Mouse (Mus musculus): ENCODE results near the gene Rpl19. TPM values are rescaled to one million over a fixed set of nuclear protein-coding genes. Genes with fewer than 3 reads are reported as not detected.
A peak's percentile ranks its signal among the peaks of the same experiment; 100 is the strongest.

The Rpl19 gene
- total RNA-seq (2021) = 100 to 1,000 TPM; 539 to 575 TPM

DNA sequence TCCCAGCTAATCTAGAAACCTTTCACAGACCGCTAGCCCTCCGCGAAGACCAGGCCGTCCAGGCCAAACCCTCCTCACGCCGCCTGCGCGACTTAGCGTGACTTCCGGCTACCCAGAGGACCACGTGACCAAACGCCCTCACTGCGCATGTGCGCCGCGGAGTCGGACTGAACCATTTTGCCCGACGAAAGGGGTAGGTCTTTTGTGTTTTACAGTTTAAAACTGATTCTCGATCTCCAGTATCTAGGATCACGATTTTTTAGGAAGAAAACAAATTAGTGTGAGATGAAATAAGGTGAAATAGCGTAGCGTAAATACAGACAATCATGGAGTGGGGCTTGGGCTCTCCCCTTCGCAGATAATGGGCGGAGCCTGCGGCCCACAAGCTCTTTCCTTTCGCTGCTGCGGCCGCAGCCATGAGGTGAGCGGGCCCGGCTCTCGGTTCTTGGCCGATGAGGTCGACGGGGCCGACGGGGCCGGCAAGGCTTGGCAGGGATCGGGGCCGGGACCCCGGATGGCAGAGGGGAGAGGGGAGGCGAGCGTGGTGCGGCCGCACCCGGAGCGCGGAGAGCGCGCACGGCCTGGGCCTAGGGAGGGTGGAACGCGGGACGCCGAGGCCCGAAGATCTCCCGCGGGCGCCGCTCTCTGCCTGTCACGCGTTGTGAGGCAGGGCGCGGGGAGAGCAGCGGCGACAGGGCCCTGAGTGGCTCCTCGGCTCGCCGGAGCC lies at the start of gene Rpl19:
Rpl19 (plus strand) TSS at position 141 of the 727 bp plus-strand sequence.
- DNase-seq (ENCODE audit: low spot score) = peak; percentile 85
- intact Hi-C loops (cut with DNase I) = loop anchor here (5.0 kb wide), 1 partner anchor 121 kb away; no protein-coding TSS in a partner anchor

DNA sequence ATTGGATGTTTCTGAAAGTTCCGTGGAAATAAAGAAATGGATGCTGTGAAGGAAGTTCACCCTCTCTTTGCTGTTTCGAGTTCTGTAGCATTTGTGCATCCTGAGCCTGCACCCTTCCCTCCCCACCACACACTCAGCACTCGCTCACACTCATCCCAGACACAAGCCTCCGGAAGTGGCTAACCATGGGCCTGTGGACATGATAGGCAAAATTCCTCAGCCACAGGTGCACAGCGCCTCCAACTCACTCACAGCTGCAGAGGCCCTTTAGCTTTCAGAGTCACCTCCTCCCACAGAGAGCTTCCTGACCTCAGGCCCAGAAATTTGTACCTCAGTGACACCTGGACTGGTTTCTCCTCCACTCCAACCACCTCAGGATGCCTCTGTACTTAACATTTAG lies 48.7 kb upstream of the Rpl19 start:
- intact Hi-C loops (cut with DNase I) = no loop called here
- DNase-seq (ENCODE audit: low spot score) = no peak

DNA sequence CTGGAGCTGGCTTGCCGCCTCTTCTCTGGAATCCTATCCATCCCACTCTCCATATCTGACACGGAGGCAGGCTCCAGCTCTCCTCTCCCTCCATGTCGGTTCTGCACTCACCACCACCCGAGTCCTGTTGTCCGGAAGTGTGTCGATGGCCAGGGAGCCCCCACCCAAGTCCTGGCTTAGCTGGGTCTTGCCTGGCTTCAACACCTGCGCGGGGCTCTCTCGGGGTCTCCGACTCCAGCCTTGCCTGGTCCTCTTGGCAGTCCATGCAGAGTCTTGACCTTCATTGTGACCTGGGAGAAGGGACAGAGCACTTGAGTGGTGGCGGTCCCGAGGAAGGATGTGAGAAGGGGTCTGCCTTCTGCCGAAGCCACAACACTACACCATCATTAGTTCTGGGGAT lies 48.1 kb upstream of the Rpl19 start:
- intact Hi-C loops (cut with DNase I) = no loop called here
- no peak for DNase-seq (ENCODE audit: low spot score)

DNA sequence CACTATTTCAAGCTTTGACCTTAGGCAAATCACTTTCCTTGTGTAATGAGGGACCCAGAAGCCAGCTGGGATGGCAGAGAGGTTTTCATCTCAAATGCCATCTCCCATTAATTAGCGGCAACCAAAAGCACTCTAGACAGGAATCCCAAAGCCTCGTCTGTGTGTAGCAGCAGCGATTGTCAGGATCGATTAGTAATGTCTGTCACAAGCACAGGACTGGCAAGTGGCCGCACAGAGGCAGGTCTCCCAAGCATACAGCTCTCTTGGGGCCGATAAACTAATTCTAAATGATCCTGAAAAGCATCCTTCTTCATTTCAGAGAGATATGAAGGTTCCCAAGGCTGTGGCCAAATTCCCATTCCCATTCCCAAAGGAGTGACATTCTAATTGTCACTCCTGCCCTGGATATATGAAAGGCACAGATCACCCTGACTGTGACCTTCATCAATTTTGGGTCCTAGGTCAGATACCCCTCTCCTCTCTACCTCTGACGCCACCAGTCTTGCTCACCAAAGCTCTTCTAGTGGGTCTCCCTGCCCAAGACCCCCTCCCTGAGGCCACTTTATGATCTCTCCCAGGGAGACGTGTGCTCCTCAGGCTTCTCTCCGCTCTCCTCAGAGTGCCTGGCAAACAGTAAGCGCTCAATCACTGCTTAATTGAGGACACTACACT lies 46.5 kb upstream of the Rpl19 start:
- intact Hi-C loops (cut with DNase I) = no loop called here
- DNase-seq (ENCODE audit: low spot score) = no peak

DNA sequence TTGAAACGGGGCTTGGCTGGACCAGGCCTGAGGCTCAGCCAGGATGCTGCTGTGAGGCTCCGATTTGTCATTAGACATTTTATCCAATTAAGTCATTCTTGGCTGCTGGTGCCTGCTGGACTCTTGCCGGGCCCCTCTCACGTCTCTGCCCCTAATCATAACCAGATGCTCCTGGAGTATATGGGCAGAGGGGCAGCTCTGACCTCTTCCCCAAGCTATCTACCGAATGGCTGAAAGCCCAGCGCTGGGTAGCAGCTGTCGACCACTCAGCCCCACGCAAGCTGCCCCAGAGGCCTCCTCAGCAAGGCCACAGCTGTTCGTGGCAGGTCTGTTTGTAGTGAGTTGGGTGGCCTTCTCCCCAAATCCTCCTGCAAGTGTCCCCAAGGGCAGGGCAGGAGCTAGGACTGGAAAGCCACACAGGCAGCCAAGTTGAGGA lies 46.0 kb upstream of the Rpl19 start:
- intact Hi-C loops (cut with DNase I) = no loop called here
- DNase-seq (ENCODE audit: low spot score) = peak; percentile 78

DNA sequence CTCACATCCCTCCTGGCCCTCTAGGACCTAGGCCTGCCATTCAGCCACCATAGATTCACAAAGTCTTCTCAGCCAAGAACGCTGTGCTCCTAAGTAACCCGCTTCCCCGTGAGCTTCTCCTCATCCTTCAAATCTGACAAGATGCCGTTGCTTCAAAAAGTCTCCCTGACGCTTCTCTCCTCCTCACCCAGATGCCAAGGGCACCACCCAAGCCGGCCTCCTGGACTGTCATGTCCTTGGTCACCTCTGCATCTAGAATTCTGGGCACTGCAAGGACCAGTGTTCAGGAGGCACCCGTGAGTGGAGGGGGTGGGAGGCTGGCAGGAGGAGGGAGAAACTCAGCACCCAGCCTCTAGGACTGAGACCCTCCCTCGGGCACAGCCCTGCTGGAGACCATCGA lies 43.8 kb upstream of the Rpl19 start:
- no peak for DNase-seq (ENCODE audit: low spot score)
- intact Hi-C loops (cut with DNase I) = no loop called here

DNA sequence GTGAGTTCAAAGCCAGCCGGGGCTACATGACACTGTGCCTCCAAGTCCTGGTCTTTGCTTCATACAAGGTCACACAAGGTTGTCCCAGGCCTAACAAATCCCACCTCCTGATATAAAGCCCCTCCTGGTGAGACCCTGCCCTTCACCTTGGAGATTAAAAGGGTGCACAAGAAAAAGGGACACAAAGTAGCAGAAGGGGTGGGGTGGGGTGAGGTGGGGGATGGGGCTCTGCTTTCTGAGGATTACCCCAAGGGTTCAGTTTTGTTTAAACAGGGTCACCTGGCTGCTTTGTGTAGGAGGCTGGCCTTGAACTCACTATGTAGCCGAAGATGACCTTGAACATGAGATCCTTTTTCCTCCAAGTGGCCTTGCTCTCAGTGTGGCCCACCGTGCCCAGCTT lies 43.0 kb upstream of the Rpl19 start:
- DNase-seq (ENCODE audit: low spot score) = no peak
- intact Hi-C loops (cut with DNase I) = no loop called here

DNA sequence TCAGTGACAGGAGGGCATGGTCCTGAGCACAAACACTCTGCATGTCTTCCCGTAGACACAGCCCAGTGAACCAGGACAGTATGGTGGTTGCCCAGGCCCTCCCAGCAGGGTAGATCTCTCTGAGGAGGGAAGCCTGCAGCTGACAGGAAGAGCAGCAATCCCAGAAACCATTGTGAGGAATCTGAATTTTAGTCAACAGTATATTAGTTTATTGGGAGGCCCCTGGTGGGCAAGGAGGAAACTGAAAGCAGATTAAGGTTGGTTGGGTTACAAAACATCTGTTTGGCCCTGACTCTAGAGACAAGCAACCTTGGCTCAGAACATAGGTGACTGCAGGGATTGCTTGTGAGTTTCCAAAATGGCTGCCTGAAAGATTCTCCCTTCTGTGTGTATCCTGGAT lies 42.5 kb upstream of the Rpl19 start:
- intact Hi-C loops (cut with DNase I) = loop anchor here (2.0 kb wide), 1 partner anchor 45 kb away; no protein-coding TSS in a partner anchor

DNA sequence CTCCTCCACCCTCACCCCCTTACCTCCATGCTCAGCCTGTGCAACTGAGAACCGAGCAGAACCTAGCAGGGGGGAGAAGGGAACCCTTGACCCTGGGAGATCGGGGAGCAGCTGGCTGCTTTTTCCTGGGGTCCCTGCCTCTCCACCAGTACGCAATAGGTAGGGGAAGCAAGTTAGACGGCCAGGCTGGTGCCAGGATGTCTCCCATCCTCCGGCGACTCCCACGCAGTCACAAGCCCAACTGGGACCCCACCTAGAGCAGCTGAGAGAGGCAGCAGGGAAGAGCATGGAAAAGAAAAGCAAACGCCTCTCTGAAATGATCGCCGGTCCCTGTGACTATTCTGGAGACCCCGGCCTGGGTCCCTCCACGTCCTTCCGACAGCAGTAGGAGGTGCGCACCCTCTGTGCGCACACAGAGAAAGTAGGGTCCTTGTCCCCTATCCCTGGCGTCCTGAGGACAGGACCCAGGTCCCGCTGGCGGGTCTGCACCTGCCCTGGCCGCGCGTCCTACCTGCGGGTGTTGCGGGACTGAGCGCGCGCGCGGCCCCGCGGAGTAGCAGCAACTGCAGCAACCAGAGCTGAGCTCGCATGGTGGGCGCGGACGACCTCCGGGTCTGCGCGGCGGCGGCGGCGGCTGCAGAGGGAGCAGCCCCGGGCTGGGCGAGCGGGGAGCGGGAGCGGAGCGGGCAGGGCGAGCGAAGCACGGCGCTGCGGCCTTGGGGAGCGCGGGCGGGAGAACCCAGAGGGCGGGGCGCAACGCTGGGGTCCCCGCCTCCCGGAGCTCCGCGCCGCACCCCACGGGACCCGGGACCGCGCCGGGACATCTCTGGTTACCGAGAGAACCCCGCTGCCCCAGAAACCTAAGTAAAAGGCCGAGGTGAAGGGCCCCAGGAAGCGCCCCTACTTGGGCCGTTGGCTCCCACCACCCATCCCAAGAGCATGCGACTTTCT lies 40.5 kb upstream of the Rpl19 start, which contains the start of gene Plxdc1:
Plxdc1 (minus strand) TSS at position 718 of the 951 bp plus-strand sequence.
- intact Hi-C loops (cut with DNase I) = loop anchor here (2.0 kb wide), 1 partner anchor 47 kb away; no protein-coding TSS in a partner anchor
- no peak for DNase-seq (ENCODE audit: low spot score)

More for the DNA sequence above, 42.5 kb upstream of the Rpl19 start:
- DNase-seq (ENCODE audit: low spot score) = no peak

DNA sequence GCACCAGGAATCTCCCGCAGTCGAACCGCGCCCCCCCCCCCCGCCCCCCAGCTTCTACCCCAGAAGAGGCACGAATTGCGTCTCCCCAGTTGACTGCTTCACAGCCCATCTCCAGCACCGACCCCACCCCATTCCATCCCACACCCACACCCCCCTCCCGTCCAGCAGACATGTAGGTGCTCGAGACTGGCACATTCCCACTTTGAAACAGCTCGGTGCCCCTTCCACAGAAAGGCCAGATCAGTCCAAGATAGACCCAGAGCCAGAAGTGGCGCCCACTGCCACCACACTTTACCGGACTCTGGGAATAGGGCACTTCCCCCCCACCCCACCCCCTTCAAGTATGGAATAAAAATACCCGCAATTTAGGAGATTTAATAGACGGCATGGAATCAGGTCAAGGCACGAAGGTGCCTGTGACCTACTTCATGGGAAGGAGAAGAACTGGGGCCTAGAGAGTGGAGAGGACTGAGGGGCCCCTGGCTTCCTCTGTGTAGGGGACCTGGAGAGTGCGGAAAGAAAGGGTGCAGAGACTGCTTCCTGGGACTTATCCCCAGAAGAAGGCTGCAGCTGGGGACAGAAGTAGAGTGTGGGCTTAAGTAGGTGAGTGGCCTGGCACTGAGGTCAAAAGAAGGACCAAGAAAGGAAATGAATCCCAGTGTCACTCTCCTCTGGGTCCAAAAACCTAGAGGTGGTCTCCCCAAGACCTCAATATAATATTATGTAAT lies 39.6 kb upstream of the Rpl19 start:
- intact Hi-C loops (cut with DNase I) = loop anchor here (1.0 kb wide), 1 partner anchor 88 kb away; no protein-coding TSS in a partner anchor
- DNase-seq (ENCODE audit: low spot score) = no peak

DNA sequence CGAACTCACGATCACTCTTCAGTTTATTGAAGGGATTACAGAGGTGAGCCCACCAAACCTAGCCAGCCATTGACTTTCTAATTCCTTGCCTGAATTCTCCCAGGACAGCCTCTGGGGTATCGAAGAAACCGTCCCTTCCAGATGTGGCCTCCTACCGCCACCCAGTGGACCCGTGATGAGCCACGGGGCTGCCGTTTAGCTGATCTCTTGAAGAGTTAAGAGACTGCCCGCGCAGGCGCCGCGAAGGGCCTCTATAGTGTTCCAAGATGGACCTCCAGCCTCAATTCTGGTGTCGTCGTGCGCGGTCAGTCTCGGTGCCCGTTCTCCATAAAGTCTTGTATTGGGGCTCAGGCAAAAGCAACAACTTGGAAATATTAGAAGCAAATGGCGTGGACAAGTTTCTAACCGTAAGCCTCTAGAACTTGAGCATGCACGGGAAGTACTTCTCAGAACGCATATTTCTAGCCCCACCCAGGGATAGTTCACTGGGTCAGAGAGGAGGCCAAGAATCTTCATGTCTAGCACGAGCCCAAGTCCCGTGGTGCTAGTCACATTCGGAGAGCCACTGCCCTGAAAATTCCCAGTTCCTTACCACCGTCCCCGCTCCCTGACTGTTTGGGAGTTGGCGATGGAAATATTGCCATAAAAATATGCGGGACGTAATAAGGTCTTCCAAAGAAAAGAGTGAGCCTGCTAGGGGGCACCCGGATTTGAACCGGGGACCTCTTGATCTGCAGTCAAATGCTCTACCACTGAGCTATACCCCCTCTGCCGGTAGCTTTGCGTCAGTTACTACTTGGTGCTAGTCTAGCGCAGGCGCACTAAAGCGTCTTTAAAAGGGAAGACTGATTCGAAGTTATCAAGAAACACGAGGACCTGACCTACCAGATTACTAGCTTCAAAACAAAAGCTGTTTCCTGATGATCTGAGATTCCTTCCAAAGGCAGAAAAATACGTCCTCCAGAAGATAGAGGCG lies 38.7 kb upstream of the Rpl19 start:
- intact Hi-C loops (cut with DNase I) = loop anchor here (1.0 to 2.0 kb wide), 2 partner anchors 89 to 195 kb away; no protein-coding TSS in a partner anchor
- DNase-seq (ENCODE audit: low spot score) = peak; percentile 88

DNA sequence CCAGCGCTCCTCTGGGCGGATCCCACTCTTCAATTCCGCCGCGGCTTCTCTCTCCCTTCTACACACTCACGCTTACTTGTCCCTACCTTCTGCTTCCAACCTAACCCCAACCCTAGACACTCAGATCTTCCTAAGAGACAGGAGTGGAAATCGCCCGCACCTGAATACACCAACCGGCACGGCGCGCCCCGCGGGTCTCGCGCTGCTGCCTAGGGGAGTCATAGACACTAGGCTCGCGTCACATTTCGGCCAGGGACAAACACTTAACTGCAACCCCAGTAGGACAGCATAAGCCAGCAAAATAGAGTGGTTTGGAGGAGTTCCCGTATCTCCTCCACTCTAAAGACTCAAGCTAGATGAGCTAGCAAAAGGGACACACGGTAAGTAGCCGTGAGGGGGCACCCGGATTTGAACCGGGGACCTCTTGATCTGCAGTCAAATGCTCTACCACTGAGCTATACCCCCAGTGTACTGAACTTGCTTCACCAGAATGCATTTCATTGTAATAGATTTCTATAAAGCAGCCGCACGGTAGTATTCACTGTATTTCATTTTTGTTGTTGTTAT lies 37.9 kb upstream of the Rpl19 start:
- peak; percentile 79 for DNase-seq (ENCODE audit: low spot score)
- intact Hi-C loops (cut with DNase I) = loop anchor here (2.0 kb wide), 1 partner anchor 196 kb away; no protein-coding TSS in a partner anchor

DNA sequence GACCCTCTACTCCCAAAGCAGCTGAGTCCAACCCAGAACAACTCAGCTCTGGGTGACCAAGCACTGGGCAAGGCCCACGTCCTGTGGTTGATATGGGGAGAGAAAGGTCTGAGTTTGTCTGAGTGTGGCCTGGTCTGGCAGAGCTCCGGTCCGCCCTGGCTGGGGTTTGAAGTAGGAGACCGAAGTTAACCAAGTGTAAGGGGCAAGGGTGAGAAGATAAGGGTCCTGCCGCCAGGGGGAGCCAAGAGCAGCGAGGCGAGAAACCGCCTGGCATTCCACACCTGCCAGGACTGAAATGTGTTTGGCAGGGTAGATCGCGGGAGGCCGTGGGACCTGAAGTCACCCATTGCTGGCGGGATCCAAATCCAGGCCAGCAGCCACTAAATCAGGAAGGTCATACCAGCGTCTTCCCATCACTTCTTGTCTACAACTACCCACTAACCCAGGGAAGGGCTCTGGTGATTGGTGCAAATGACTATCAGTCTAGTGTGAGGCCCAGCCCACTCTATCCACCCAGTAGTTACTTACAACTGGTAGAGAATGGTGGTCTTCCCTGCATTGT lies 31.9 kb upstream of the Rpl19 start:
- peak; percentile 62 for DNase-seq (ENCODE audit: low spot score)
- intact Hi-C loops (cut with DNase I) = no loop called here

DNA sequence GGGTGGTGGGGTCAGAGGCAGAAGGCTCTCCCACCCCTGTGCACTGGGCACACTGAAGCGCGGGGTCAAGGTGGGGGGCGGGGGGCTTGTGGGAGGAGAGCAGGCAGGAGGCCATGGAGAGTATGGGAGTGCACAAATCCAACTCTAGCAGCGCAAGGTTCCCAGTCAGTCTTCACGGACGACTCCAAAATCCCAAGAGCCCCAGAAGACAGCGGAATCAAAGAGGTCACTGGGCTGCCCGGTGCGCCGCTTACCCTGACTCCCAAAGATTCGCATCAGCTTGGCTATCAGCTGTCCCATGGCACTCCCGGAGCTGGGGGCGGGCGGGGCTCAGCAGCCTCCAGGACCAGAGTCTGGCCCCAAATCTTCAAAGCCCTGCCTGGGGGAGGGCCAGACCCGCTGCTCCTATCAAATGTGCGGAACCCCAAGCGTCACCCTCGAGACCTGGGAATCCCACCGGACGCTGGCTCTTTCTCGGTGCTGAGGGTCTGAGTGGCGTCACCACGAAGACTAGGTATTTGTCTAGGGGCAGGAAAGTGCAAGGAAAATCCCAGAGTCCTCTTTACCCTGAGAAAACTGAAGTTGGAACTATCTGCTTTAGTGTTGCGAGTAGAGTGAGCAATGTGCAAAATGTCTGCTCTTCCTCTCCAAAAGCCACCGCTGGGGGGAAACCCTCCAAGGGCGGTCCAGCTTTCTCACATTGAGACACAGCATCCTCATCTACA lies 30.8 kb upstream of the Rpl19 start, which contains the start of gene Arl5c:
Arl5c (minus strand) TSS at position 618 of the 725 bp plus-strand sequence.
- intact Hi-C loops (cut with DNase I) = no loop called here
- DNase-seq (ENCODE audit: low spot score) = no peak

DNA sequence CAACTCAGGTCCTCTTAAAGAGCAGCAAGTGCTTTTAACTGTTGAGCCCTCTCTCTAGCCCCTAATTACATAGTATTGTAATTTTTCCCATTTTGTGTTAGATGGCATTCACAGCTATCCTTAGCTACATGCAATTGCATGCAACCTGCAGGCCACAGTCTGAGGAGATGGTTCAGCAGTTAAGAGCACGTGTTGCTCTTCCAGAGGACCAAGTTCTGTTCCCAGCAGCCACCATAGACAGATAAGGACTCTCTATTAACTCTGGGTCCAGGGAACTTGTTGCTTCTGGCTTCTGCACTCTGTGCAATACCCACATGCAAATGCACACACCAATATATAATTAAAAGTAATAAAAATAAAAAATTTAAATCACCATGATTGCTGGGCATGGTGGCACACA lies 29.8 kb upstream of the Rpl19 start:
- DNase-seq (ENCODE audit: low spot score) = no peak
- intact Hi-C loops (cut with DNase I) = no loop called here

DNA sequence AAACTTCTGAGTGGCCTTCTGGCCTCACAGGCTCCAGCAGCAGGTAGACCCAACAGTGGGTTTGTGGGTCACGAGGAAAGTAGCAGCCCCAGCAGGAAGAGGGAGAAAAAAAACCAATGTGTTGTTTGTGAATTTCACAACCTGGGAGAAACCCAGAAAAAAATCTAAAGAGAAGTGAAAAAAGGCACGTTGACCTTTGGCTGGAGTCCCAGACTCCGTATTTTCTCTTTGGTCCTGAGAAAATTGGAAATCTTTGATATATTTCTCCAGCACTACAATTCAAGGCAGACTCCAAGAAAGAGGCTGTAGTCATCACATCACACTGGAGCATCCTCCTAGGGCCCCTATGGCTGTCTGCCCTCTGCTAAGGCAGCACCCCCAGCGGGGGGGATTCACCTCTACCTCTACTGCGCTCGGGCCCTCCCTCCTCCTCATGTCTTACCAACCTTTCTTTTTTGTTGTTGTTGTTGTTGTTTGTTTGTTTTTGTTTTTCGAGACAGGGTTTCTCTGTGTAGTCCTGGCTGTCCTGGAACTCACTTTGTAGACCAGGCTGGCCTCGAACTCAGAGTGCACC lies 29.0 kb upstream of the Rpl19 start:
- no peak for DNase-seq (ENCODE audit: low spot score)
- intact Hi-C loops (cut with DNase I) = no loop called here

All from heart, postnatal 25 days (tissue).